Mouse (Mus musculus) frontal cortex, postnatal 25 days (tissue): ENCODE results near the gene Acadvl.

ENCODE experiments used
- DNase-seq, 2 experiments: peaks; one replicate each; pipeline ENCODE4 v3.0.0; 2022; ENCODE audit warnings: low spot score in 2 of 2

Gene Acadvl

DNA sequence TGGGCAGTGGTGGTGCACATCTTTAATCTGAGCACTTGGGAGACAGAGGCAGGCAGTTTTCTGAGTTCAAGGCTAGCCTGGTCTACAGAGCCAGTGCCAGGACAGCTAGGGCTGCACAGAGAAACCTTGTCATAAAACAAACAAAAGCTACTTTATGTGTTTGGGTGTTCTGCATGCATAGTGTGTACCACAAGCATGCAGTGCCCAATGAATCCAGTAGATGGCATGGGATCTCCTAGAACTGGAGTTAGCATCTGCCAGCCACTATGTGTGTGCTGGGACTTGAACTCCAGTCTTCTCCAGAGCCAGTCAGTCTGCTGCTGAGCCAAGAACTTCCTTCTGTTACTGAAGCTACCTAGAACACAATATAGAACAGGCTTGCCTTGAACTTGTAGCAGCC lies 13.3 kb downstream of the Acadvl start:
- no peak for DNase-seq

DNA sequence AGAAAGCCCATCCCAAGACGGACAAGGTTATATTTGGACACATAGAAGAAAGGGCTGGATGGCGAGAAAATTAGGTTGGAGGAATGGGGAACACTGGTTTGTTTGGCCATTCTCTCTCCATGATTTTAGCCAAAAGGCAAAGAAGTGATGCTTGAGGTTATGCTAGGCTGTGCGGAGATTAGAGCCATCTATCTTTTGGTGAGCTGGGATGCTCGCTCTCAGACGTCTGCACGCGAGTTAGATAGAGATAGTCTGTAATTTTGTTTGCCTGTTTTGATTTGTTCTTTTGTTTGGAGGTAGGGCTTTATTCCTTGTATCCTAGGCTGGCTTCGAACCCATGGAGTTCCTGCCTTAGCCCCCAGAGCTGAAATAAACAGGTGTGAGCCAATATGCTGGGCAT lies 14.1 kb downstream of the Acadvl start:
- DNase-seq: no peak

DNA sequence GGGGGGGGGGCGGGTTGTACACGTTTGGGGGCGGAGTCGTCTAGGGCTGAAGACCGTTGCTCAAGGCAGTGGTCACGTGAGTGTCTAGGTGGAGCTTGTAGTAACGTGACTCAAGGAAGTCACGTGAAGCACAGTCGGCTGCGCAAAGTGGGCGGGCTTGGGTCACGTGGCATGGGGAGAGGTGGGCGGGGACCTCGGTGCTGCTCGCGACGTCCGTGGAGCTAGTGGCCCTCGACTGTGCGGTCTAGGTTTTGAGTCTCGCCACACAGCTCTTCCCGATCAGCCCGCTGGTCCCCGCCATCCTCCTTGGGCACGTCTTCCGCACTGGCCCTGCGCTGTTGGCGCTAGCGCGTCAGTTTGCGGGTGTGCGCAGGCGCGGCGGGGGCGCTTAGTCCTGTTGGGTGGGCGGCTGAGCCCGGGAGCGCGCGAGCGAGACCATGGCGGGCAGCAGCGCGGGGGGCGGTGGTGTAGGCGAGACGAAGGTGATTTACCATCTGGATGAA lies 14.8 kb downstream of the Acadvl start, which contains the start of gene Dvl2:
Dvl2 (plus strand) TSS at position 200 of the 503 bp plus-strand sequence.
- peak; percentile 70 to 78 for DNase-seq

DNA sequence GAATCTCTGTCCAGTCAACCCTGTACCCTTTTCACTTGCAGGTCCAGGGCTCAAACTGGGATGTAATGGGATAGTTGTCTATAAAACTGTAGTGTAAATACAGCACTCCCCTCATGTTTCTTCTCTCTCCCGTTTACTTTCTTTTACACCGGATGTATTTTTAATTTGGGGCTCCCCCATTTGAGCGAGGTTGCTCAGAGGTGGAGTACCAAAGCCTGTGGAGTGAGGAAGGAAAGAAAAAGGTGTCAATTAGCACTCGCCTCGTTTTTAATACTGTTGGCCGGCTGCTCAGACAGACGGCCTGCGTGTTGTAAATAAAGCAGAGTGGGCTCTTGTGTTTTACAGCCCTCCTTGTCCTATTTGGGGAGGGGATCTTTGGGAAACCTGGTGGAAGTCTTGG lies 15.5 kb downstream of the Acadvl start:
- no peak for DNase-seq

DNA sequence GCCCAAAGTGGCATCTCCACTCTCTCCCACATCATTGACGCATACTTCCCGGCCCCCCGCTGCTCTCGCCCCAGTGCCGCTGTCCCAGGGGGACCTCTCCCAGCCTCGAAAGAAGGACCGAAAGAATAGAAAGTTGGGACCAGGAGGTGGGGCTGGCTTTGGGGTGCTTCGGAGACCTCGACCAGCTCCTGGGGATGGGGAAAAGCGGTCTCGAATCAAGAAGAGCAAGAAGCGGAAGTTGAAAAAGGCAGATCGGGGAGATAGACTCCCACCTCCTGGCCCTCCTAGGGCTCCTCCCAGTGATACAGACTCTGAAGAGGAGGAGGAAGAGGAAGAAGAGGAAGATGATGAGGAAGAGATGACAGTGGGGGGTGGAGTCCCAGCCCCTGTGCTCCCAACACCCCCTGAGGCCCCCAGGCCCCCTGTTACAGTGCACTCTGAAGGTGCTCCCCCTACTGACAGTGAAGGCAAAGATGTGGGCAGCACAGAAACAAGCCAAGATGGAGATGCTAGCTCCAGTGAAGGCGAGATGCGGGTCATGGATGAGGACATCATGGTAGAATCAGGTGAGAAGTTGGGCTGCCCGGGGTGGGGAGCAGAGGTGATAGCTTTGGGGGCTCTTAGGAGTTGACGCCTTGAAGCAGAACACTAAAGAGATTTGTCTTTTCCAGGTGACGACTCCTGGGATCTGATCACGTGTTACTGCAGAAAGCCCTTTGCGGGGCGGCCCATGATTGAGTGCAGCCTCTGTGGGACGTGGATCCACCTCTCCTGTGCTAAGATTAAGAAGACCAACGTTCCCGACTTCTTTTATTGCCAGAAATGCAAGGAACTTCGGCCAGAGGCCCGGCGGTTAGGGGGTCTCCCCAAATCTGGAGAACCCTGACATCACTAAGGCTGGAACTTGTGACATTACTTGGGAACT lies 16.4 kb downstream of the Acadvl start:
- no peak for DNase-seq

DNA sequence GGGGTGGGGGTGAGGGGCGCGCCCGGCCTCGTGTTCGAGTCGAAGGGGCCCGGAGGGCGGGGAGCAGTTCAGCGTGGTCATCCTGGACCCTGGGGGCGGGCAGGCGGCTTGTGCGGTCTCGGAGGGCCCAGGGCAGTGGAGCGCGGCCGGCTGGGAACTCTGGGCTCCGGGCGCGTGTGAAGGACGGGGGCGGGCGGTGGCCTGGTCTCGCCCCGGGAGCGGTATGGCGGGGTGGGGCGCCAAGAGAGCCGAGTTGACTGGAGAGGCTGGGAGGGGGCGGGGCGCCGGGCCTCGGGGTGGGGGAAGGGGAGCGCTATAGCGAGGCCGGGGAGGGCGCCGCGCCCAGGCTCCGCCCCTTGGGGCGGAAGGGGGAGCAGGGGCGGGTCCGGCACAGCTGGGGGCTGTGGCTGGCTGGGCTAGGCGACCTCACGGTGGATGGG lies 18.1 kb downstream of the Acadvl start:
- peak in 1 of 2 experiments; percentile 42 for DNase-seq

DNA sequence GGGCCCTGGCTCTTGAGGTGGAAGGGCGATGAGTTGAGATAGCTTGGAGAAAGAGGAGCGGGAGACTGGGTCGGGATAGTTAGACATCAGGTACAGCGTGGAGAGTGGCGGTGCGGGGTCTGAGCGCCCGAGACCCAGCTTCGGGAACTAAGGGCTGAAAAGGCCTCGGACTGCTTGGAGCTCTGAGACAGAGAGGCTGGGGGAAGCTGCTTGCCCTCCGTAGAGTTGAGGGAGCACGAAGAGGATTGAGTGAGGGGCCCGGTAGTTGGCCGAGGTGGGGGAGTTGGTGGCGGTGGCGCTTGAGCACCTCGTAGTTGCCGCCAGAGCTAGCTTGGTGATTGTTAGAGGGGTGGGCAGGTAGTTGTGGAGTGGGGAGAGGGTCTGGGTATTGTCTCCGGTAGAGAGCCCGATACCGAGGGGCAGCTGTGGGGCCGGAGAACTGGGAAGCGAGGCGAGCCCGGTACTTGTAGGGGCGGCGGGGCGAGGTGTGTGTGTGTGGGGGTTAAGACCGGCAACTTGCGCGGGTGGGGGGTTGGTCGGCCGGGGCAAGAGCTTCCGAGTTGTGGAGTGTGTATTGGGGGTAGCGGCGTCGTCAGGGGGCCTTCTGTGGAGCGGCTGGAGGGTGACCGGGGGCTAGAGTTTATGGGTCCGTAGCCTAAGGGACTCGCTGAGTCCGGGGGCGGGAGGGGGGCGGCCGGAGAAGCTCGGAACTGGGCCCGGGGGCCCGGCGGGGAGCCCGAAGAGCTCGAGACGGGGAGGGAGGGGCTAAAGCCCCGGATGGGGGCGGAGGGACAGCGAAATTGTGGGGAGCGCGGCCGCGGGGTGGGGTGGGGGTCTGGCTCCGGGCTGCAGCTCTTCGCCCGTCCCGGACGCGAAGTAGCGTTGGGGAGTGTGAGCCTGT lies 18.8 kb downstream of the Acadvl start:
- no peak for DNase-seq

DNA sequence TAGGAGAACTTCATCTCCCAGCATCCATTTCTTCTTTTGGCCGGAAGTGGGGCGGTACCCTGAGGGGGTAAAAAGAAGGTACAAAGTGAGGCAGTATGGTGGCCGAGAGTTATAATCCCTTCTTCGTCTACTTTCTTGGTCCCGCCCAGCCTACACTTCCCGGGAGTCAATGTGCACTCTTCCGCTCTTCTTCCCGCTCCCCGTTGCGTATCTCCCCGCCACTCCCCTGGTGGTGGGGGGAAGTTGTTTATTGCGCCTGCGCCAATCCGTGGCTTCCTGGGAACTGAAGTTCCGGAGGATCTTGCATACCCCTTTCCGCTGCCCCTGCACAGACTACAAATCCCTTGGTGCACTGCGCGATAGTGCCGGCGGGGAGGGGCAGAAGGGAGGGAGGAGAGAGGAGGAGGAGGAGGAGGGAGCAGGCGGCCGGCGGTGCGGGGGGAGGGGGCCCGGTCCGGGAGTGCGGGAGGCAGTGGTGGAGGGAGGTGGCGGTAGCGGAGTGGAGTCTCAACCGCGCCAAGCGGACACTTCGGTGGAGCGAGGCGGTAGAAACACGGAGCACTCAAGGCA lies 19.7 kb downstream of the Acadvl start, which contains the start of gene Phf23:
Phf23 (plus strand) TSS at position 387 of the 570 bp plus-strand sequence.
- DNase-seq: peak; percentile 80 to 91

DNA sequence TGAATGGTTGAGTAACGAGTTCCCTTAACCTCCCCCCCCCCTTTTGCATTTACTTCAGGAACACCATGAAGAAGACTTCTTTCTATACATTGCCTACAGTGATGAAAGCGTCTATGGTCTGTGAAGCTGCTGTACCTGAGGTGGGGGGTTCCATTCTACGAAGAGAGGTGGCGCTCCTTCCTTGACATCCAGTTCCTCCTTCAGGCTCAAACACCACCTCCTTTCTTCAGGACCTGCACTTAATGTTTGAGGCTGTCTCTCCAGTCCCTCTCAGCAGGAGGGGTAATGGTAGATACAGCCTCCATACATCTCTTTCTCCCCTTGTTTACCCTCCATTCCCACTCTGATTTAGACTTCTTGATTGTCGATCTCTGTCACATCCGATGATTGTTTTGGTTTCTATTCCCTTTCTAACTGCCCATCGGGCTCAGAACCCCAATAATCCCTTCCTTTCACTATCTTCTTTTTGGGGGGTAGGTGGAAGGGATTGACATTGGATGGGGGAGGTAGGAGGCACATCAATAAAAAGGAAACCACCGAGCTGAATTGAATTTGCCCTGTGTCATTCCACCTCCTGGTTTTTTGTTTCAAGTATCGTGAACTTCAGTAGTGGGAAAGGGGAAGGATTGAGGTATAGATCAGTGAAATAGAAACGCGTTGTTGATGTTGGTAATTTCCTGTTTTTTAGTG lies 20.7 kb downstream of the Acadvl start:
- DNase-seq: no peak

DNA sequence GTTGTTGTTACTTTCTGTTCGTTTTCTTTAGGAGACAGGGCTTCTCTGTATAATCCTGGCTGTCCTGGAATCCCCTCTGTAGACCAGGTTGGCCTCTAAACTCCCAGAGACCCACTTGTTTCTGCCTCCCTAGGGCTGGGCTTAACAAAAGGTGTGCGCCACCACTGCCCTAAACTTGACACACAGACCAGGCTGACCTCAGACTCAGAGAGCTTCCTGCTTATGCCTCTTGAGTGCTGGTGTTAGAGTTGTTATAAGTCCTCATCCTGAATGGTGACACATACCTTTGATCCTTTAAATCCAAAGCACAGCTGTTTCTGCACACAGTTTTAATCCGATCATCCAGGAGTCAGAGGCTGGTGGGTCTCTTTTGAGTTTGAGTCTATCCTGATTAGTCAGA lies 22.3 kb downstream of the Acadvl start:
- no peak for DNase-seq

DNA sequence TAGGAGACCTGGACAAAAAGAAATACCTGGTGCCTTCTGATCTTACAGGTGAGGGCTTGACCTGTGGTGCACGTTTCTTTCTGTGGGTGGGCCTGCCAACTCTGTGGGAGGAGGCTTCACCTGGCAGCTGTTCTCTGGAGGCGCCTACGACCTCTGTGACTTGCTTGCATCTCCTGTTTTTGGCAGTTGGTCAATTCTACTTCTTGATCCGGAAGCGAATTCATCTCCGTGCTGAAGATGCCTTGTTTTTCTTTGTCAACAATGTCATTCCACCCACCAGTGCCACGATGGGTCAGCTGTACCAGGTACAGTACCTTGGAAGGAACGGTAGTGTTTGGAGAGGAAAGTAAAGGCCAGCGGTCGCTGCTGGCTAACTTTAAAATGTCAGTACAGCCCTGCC lies 22.8 kb downstream of the Acadvl start:
- DNase-seq: no peak

DNA sequence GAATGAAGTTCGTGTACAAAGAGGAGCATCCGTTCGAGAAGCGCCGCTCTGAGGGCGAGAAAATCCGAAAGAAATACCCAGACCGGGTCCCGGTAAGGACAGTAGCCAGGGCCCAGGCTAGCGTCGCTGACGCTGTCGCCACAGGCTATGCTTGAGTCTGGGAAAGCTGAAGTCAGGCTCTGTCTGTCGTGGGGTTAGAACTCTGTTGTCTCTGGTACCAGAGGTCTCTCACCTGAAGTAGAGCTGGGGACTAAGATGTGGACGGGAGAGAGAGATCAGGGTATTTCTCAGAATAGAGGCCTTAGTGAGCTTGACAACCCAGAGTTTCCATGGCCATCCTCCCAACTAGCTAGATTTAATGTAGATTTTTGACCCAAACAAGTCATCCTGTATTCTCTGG lies 23.5 kb downstream of the Acadvl start:
- no peak for DNase-seq

DNA sequence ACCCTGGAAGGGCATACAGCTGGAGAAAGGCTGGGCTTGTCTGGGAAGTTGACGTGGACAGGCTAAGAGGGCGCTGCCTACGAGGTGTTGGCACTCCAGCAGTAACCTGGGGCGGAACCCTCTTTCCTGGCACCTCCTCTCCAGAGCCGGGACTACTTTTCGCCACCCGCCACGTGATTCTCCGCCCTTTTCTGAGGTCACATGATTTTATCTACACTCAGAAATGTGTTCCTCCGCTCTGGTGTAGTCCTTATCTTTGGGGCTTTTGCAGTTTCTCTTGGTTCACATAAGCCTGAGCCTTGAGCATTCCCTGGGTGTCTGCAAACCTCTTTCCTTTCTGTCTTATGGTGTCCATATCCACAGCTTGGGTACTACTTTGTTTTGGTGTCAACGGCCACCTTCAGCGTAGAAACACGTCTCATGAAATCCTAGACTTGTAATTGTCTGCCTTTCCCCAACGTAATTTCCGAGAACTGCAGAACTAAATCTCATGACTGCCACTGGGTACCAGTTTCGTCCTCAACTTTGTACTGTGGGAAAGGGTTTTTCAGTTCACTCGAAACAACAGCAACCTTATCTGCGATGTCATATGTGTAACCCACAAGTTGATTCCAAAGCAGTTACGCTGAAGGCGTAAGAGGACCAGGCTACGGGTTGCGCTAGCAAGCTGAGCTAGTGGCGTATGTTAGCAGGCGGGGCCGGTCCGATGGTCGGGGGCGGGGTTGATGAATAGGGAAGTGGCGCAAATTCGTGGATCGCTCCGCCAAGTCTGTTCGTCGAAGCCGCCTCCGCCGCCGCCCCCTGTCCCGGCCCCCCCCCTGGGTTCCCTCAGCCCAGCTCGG lies 24.1 kb downstream of the Acadvl start, which contains the start of gene Gabarap:
Gabarap (plus strand) TSS at position 294 of the 842 bp plus-strand sequence.
- peak; percentile 93 to 97 for DNase-seq

DNA sequence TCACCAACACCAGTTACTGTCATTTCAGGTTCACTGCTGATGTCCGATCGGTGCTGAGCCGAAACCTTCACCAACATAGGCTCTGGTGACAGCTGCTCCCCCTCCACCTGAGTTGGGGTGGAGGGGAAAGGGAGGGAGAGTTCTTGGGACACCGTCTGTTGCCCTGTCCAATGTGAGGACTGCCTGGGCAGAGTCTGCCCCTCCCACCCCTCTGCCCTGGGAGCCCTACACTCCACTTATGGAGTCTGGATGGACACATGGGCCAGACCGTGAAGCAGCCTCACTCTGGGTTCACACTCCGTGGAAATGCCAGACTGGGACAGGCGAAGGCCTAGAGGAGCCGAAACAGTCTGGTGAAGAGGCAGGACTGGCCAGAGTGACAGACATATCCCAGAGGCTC lies 25.3 kb downstream of the Acadvl start:
- no peak for DNase-seq

DNA sequence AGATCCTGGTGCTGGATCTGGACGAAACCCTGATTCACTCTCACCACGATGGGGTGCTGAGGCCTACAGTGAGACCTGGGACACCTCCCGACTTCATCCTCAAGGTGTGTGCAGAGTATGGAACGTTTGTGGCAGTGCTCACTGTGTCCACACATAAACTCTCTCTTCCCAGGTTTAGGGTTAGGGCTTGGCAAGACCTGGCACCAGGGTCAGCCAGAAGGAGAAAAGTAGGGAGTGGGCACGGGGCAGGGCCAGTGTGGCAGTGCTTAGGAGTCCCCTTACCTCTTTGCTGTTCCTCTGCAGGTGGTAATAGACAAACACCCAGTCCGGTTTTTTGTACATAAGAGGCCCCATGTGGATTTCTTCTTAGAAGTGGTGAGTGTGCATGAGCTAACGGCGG lies 30.8 kb downstream of the Acadvl start:
- no peak for DNase-seq

DNA sequence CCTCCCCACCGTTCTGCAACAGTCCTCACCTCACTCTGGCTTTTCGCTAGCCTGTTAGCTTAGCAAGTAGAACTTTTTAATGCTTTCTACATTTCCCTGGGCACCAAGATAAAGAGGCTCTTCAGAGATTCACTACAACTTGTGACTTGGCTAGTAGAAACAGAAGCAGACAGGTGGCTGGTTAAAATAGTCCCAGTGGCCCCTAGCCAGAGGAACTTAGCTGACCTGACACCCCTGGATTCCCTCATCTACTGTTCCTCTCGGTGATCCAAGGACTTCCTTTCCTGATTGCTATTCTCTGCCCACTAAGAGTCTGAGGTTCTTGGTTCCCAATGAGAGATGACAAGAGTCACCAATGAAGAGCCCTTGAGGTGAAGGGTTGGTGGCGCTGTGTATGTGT lies 31.8 kb downstream of the Acadvl start:
- DNase-seq: no peak

DNA sequence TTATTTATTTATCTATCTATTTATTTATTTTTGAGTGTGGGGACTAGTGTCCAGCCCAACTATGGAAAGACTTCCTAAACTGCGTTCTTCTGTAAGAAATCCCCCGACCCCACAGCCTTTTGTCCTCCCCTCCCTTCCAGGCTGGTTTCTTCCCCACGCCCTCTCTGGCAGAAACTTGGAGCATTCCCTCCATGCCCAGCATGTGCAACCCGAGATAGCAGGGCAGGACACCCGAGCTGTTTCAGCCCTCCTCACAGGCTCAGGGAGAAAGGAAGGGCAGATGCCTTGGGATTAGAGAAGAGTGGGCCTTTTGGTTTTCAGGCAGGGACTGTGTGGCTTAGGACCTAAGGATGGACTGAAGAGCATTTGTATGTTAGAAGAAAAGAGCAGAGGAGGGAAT lies 32.3 kb downstream of the Acadvl start:
- no peak for DNase-seq

DNA sequence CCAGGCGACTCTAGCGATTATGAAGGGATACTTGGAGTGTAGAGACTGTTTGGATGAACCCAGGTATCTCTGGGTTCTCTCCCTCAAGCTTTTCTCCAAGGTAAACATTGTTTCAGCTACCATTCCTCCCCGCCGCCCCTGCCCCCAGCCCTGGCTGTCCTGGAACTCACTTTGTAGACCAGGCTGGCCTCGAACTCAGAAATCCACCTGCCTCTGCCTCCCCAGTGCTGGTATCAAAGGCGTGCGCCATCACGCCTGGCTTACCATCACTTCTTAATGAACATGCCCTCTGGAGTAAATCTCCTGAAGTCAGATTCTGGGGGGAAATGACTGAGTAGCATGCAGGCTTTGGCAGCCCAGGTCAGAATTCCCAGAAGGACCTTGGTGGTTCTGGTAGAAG lies 33.0 kb downstream of the Acadvl start, which contains the start of gene Elp5:
Elp5 (minus strand) TSS at position 293 of the 400 bp plus-strand sequence.
- DNase-seq: no peak

DNA sequence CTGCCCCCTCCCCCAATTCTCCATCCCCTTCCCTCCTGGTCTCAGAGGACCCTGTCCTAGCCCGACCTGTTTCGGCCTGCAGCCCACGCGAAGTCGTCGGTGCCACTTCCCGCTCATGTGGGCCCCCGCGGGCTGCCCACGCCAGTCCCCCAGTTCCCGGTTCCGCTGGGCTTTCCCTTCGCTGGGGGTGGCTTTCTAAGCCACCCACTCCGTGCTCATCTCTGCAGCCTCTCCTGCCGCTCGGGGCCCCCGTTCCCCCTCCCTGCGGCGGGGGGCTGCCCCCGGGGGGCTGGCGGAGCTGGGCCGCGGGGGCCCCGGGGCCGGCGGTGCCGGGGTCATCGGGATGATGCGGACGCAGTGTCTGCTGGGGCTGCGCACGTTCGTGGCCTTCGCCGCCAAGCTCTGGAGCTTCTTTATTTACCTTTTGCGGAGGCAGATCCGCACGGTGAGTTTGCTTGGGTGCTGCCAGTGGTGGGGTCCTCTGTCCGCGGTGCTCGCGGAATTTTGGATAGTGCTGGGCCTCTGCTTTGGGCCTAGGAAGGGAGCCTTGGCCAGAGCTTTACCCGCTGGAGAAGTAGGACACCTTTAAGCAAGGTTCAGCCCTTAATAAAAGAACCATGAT lies 34.0 kb downstream of the Acadvl start, which contains the start of gene Ctdnep1:
Ctdnep1 (plus strand) TSS at position 16 of the 622 bp plus-strand sequence.
- no peak for DNase-seq
